ENCODE assay signal across 8 mouse cellular contexts in the genomic region with DNA sequence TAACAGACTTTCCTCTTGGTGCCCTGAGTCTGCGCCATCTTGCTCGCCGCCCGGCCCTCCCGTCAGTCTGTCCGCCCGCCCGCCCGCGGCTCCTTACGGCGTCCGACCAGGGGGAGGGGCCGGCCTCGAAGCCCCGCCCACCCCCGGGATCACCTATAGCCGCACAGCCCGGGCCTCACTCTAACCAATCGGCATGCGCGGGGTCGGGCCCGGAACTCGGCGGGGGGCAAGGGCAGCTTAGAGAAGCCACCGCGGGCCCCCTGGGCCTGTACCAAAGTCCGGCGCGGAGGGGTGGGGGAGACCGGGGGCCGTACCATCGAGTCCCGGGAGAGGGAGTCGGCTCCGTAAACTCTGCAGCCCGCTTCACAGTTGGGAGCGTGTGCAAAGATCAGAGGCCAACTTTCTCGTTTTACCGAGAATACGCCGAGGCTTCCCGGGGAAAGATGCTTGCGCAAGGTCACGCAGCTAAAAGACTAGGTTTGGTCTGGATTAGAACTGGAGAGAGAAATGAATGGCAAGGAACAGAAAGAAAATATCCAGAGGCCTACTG. TPM values are rescaled to one million over a fixed set of nuclear protein-coding genes. Genes with fewer than 3 reads are reported as not detected.
DNase-seq lines count a peak whose midpoint lies in the region; ATAC-seq lines count a peak whose summit lies in the region.

Hdac1 (minus strand) TSS at position 122 of the 550 bp plus-strand sequence.

- peak; percentile 94 for ATAC-seq in megakaryocyte progenitor cell, adult 5-6 weeks (replicated peaks; ENCODE audit: poor library complexity)

- DNase-seq in adipocyte (ENCODE audit: low spot score) = peak; percentile 94
- DNase-seq in embryo, embryonic 10 days (ENCODE audit: low spot score) = peak; percentile 96
- peak; percentile 96 for DNase-seq in gastrocnemius, postnatal 10 days
- peak; percentile 97 for DNase-seq in induced T-regulatory cell, adult 2 months (ENCODE audit: low read depth)
- DNase-seq in left cerebral cortex, adult 9 months (ENCODE audit: low spot score in 2 of 2) = peak; percentile 90 to 95
- DNase-seq in right cerebral cortex, postnatal 14 days = peak; percentile 97
- DNase-seq in urinary bladder, postnatal 36 days (ENCODE audit: low spot score in 2 of 2) = peak; percentile 97 to 98

RNA-seq across cellular contexts. Expression of gene Hdac1, which starts in this region (rescaled TPM):
- 10 to 100 TPM; 23.9 to 29.8 TPM for total RNA-seq in gastrocnemius, postnatal 10 days (2021)
- 114 and 119 TPM in 2 replicates for total RNA-seq in megakaryocyte progenitor cell, adult 5-6 weeks (2015)
- 58.5 and 79.7 TPM in 2 replicates for total RNA-seq in megakaryocyte progenitor cell, adult 5-6 weeks (2017)

Comparison
In these comparisons a context has a peak if more than half of its experiments do, and no peak if none do; other contexts are left out.
1. Peak in every context shown above with its lines: DNase-seq and ATAC-seq.